Mouse (Mus musculus) MEL (cell line): ENCODE results near the gene Rab28. TPM values are rescaled to one million over a fixed set of nuclear protein-coding genes. Genes with fewer than 3 reads are reported as not detected.

Source experiments
- DNase-seq: peaks from one replicate; pipeline ENCODE4 v3.0.0; 2011; ENCODE audit warnings: low read depth, low spot score
- H3K27ac ChIP-seq: 2 replicates; pipeline ENCODE4 v1.5.1; 2012; ENCODE audit warnings: low read depth, mild to moderate bottlenecking, control low read depth, low read length, moderate library complexity; ENCODE audit not compliant: control insufficient read depth
- H3K27me3 ChIP-seq, 2 experiments: fragments of 150-350 bp in 1 of 2; sonication (generic) in 1 of 2; 2 replicates each; pipeline ENCODE4 v1.6.1; 2012; ENCODE audit warnings: low read length in 2 of 2, mild to moderate bottlenecking in 2 of 2, improper control_type of control experiment in 1 of 2, moderate library complexity in 1 of 2; ENCODE audit not compliant: insufficient read depth in 2 of 2, control insufficient read depth in 1 of 2
- H3K36me3 ChIP-seq, 2 experiments: 2 replicates each; pipeline ENCODE4 v1.6.1; 2012 to 2014; ENCODE audit warnings: low read length in 2 of 2, improper control_type of control experiment in 1 of 2, inconsistent platforms in 1 of 2, mild to moderate bottlenecking in 1 of 2; ENCODE audit not compliant: insufficient read depth in 2 of 2, control insufficient read depth in 1 of 2
- H3K4me1 ChIP-seq, 2 experiments: fragments of 150-350 bp in 1 of 2; sonication (generic) in 1 of 2; 2 replicates each; pipeline ENCODE4 v1.6.1; 2012; ENCODE audit warnings: low read length in 2 of 2, improper control_type of control experiment in 1 of 2, mild to moderate bottlenecking in 1 of 2; ENCODE audit not compliant: insufficient read depth in 2 of 2, control insufficient read depth in 1 of 2
- H3K4me3 ChIP-seq, 2 experiments: fragments of 150-350 bp in 1 of 2; sonication (generic) in 1 of 2; 2 replicates each; pipeline ENCODE4 v1.5.1; 2012; ENCODE audit warnings: low read depth in 2 of 2, low read length in 2 of 2, mild to moderate bottlenecking in 2 of 2, moderate library complexity in 2 of 2, control low read depth in 1 of 2, improper control_type of control experiment in 1 of 2; ENCODE audit not compliant: control insufficient read depth in 1 of 2, insufficient read depth in 1 of 2
- H3K79me2 ChIP-seq: 2 replicates; pipeline ENCODE4 v1.6.1; 2012; ENCODE audit warnings: mild to moderate bottlenecking, low read length, moderate library complexity; ENCODE audit not compliant: control insufficient read depth, poor library complexity, insufficient read depth
- H3K9ac ChIP-seq: 2 replicates; pipeline ENCODE4 v1.6.1; 2012; ENCODE audit warnings: low read depth, mild to moderate bottlenecking, control low read depth, low read length, moderate library complexity; ENCODE audit not compliant: control insufficient read depth, poor library complexity, severe bottlenecking
- H3K9me3 ChIP-seq: fragments of 150-350 bp; sonication (generic); replicated peaks from 2 replicates; pipeline ENCODE4 v1.6.1; 2012; ENCODE audit warnings: mild to moderate bottlenecking, low read length, improper control_type of control experiment, moderate library complexity; ENCODE audit not compliant: insufficient read depth
- BHLHE40 ChIP-seq: IDR thresholded peaks from 2 replicates; pipeline ENCODE4 v1.6.1; 2012; ENCODE audit warnings: low read depth, mild to moderate bottlenecking, inconsistent platforms, low read length, improper control_type of control experiment, borderline replicate concordance
- CHD1 ChIP-seq: IDR thresholded peaks from 2 replicates; pipeline ENCODE4 v1.6.1; 2012; ENCODE audit warnings: low read depth, mild to moderate bottlenecking, inconsistent platforms, low read length, improper control_type of control experiment
- CHD2 ChIP-seq: IDR thresholded peaks from 2 replicates; pipeline ENCODE4 v1.6.1; 2011; ENCODE audit warnings: low read length, improper control_type of control experiment
- CTCF ChIP-seq, 3 experiments: IDR thresholded peaks in 2 of 3; conservative IDR thresholded peaks in 1 of 3; 2 replicates each; pipeline ENCODE4 v1.5.1; 2011 to 2012; ENCODE audit warnings: low read length in 3 of 3, low read depth in 2 of 3, mild to moderate bottlenecking in 2 of 3, improper control_type of control experiment in 1 of 3, inconsistent platforms in 1 of 3, mixed read lengths in 1 of 3, moderate library complexity in 1 of 3; ENCODE audit not compliant: control insufficient read depth in 1 of 3, insufficient read depth in 1 of 3, poor library complexity in 1 of 3, severe bottlenecking in 1 of 3
- E2F4 ChIP-seq: IDR thresholded peaks from 2 replicates; pipeline ENCODE4 v1.6.1; 2011; ENCODE audit warnings: low read depth, low read length, improper control_type of control experiment, borderline replicate concordance
- ELF1 ChIP-seq: IDR thresholded peaks from 2 replicates; pipeline ENCODE4 v1.6.1; 2014; ENCODE audit warnings: low read depth, mild to moderate bottlenecking, inconsistent platforms, low read length, improper control_type of control experiment, moderate library complexity
- EP300 ChIP-seq, 2 experiments: IDR thresholded peaks; 2 replicates each; pipeline ENCODE4 v1.6.1; 2011; ENCODE audit warnings: improper control_type of control experiment in 2 of 2, low read length in 2 of 2, low read depth in 1 of 2, mild to moderate bottlenecking in 1 of 2
- ETS1 ChIP-seq: IDR thresholded peaks from 2 replicates; pipeline ENCODE4 v1.6.1; 2012; ENCODE audit warnings: low read depth, mild to moderate bottlenecking, inconsistent platforms, low read length, improper control_type of control experiment, moderate library complexity
- GATA1 ChIP-seq: IDR thresholded peaks from 2 replicates; pipeline ENCODE4 v1.6.1; 2011; ENCODE audit warnings: low read depth, low read length, improper control_type of control experiment
- JUND ChIP-seq: IDR thresholded peaks from 2 replicates; pipeline ENCODE4 v1.6.1; 2011; ENCODE audit warnings: low read depth, mild to moderate bottlenecking, improper control_type of control experiment, low read length
- MAFK ChIP-seq: IDR thresholded peaks from 2 replicates; pipeline ENCODE4 v1.6.1; 2011; ENCODE audit warnings: low read depth, mild to moderate bottlenecking, low read length, improper control_type of control experiment, borderline replicate concordance
- MAZ ChIP-seq: IDR thresholded peaks from 2 replicates; pipeline ENCODE4 v1.6.1; 2012; ENCODE audit warnings: low read depth, mild to moderate bottlenecking, inconsistent platforms, low read length, improper control_type of control experiment
- MEF2A ChIP-seq: IDR thresholded peaks from 2 replicates; pipeline ENCODE4 v1.6.1; 2014; ENCODE audit warnings: low read depth, mild to moderate bottlenecking, inconsistent platforms, low read length, improper control_type of control experiment; ENCODE audit not compliant: poor library complexity, insufficient replicate concordance, severe bottlenecking; ENCODE audit errors: extremely low read depth
- MYB ChIP-seq: IDR thresholded peaks from 2 replicates; pipeline ENCODE4 v1.6.1; 2011; ENCODE audit warnings: mild to moderate bottlenecking, low read depth, low read length, improper control_type of control experiment
- POLR2A ChIP-seq, 2 experiments: IDR thresholded peaks; 2 replicates each; pipeline ENCODE4 v1.6.1; 2011 to 2012; ENCODE audit warnings: low read length in 2 of 2, mild to moderate bottlenecking in 2 of 2, control low read depth in 1 of 2, improper control_type of control experiment in 1 of 2, low read depth in 1 of 2, moderate library complexity in 1 of 2; ENCODE audit not compliant: control insufficient read depth in 1 of 2, insufficient read depth in 1 of 2, poor library complexity in 1 of 2
- POLR2AphosphoS2 ChIP-seq: IDR thresholded peaks from 2 replicates; pipeline ENCODE4 v1.6.1; 2011; ENCODE audit warnings: low read length, improper control_type of control experiment
- POLR2AphosphoS5 ChIP-seq: IDR thresholded peaks from 2 replicates; pipeline ENCODE4 v1.6.1; 2012; ENCODE audit warnings: low read depth, borderline replicate concordance, mild to moderate bottlenecking, inconsistent platforms, low read length, moderate library complexity, mixed read lengths
- RAD21 ChIP-seq: IDR thresholded peaks from 2 replicates; pipeline ENCODE4 v1.6.1; 2011; ENCODE audit warnings: mild to moderate bottlenecking, low read depth, low read length, improper control_type of control experiment
- RCOR1 ChIP-seq: IDR thresholded peaks from 2 replicates; pipeline ENCODE4 v1.6.1; 2012; ENCODE audit warnings: low read depth, mild to moderate bottlenecking, inconsistent platforms, low read length, improper control_type of control experiment
- SMC3 ChIP-seq: IDR thresholded peaks from 2 replicates; pipeline ENCODE4 v1.6.1; 2011; ENCODE audit warnings: low read depth, low read length, improper control_type of control experiment
- TAL1 ChIP-seq: IDR thresholded peaks from 2 replicates; pipeline ENCODE4 v1.6.1; 2012; ENCODE audit warnings: mild to moderate bottlenecking, inconsistent platforms, low read length, moderate library complexity, mixed read lengths
- TBP ChIP-seq: IDR thresholded peaks from 2 replicates; pipeline ENCODE4 v1.8.0; 2011; ENCODE audit warnings: low read depth, low read length, improper control_type of control experiment
- TCF12 ChIP-seq: IDR thresholded peaks from 2 replicates; pipeline ENCODE4 v1.6.1; 2014; ENCODE audit warnings: low read depth, mild to moderate bottlenecking, inconsistent platforms, low read length, improper control_type of control experiment, moderate library complexity
- UBTF ChIP-seq: IDR thresholded peaks from 2 replicates; pipeline ENCODE4 v1.6.1; 2012; ENCODE audit warnings: low read depth, mild to moderate bottlenecking, inconsistent platforms, low read length, improper control_type of control experiment, moderate library complexity, borderline replicate concordance; ENCODE audit not compliant: insufficient read depth
- USF2 ChIP-seq, 2 experiments: IDR thresholded peaks; 2 replicates each; pipeline ENCODE4 v1.6.1; 2011 to 2012; ENCODE audit warnings: improper control_type of control experiment in 2 of 2, low read length in 2 of 2, borderline replicate concordance in 1 of 2, inconsistent platforms in 1 of 2, low read depth in 1 of 2, mild to moderate bottlenecking in 1 of 2; ENCODE audit not compliant: insufficient read depth in 1 of 2
- ZKSCAN1 ChIP-seq: IDR thresholded peaks from 2 replicates; pipeline ENCODE4 v1.6.1; 2012; ENCODE audit warnings: low read depth, mild to moderate bottlenecking, inconsistent platforms, low read length, improper control_type of control experiment, moderate library complexity
- ZNF384 ChIP-seq: IDR thresholded peaks from 2 replicates; pipeline ENCODE4 v1.6.1; 2012; ENCODE audit warnings: low read depth, mild to moderate bottlenecking, inconsistent platforms, low read length, improper control_type of control experiment
- polyA plus RNA-seq, 2 experiments: library from polyadenylated mRNA; stranded (reverse) in 1 of 2; unstranded in 1 of 2; fragments of >175 nt in 1 of 2; fragments of >200 nt in 1 of 2; gene quantifications; 2 replicates each; pipeline versions ENCODE4 v1.2.1 to v1.2.4; 2012; ENCODE audit warnings: low replicate concordance in 2 of 2, low read depth in 1 of 2; ENCODE audit not compliant: insufficient read length in 2 of 2, insufficient read depth in 1 of 2, missing spikeins in 1 of 2
- total RNA-seq: library from RNA; depleted of rRNA; stranded (reverse); fragments of 300-350 nt; gene quantifications from 2 replicates; pipeline ENCODE4 v1.2.3, GENCODE M21; 2012

The Rab28 gene
- total and polyA plus RNA-seq, 3 experiments: 66.5 to 66.7 TPM; not detected in 1

- TF ChIP-seq USF2 (IDR thresholded peaks at IDR 0.05; ENCODE audit: borderline replicate concordance in 1 of 2, insufficient read depth in 1 of 2, low read depth in 1 of 2, low read length in 2 of 2) (no peak), ETS1 (peak; percentile 57), CHD2 (no peak), POLR2A (IDR thresholded peaks at IDR 0.05; ENCODE audit: control insufficient read depth in 1 of 2, insufficient read depth in 1 of 2, low read depth in 1 of 2, low read length in 2 of 2, poor library complexity in 1 of 2) (no peak), BHLHE40 (no peak), ZKSCAN1 (no peak), RAD21 (no peak), EP300 (IDR thresholded peaks at IDR 0.05; ENCODE audit: low read depth in 1 of 2, low read length in 2 of 2) (no peak), CHD1 (no peak)
Observed at GRCm38 (mm10) chr5:41738817-41739216, 30.9 kb upstream of the Rab28 start (continued).

- no peak for DNase-seq
- Histone ChIP-seq H3K27me3 (no peaks in the 10 kb centered on the region), H3K4me3 (no peak overlapping the region), H3K36me3 (peaks cover 0 to 7% of the 10 kb centered on the region in 2 experiments; a peak in 2 of 4 replicates), H3K9me3 (no peaks in the 10 kb centered on the region), H3K79me2 (no peaks in the 10 kb centered on the region), H3K9ac (no peak overlapping the region), H3K27ac (no peak overlapping the region), H3K4me1 (peaks cover 3 to 4% of the 10 kb centered on the region in 2 experiments; a peak in 1 of 4 replicates)
- TF ChIP-seq POLR2AphosphoS2 (no peak), TAL1 (no peak), E2F4 (no peak), MAZ (no peak), ZNF384 (peak; percentile 49), MYB (no peak)
Observed at GRCm38 (mm10) chr5:41737039-41737438, 29.1 kb upstream of the Rab28 start.

GRCm38 (mm10) chr5:41727017-41727416 is 19.1 kb upstream of the Rab28 start:
- Histone ChIP-seq H3K79me2 (no peaks in the 10 kb centered on the region), H3K4me1 (peaks cover 4 to 6% of the 10 kb centered on the region in 2 experiments), H3K27ac (peak overlapping the region; percentile 74), H3K36me3 (peaks cover 0 to 13% of the 10 kb centered on the region in 2 experiments; a peak in 2 of 4 replicates), H3K9ac (no peak overlapping the region), H3K9me3 (no peaks in the 10 kb centered on the region), H3K27me3 (no peaks in the 10 kb centered on the region), H3K4me3 (no peak overlapping the region)
- peak; percentile 80 for DNase-seq
- TF ChIP-seq MYB: no peak
- peak; percentile 79 for TF ChIP-seq RCOR1
- TF ChIP-seq POLR2AphosphoS5: no peak
- no peak for TF ChIP-seq MAZ
- TF ChIP-seq CTCF (IDR thresholded peaks at IDR 0.05 in 2 of 3, conservative IDR thresholded peaks at IDR 0.05 in 1 of 3; ENCODE audit: control insufficient read depth in 1 of 3, insufficient read depth in 1 of 3, low read depth in 2 of 3, low read length in 3 of 3, poor library complexity in 1 of 3, severe bottlenecking in 1 of 3): no peak
- no peak for TF ChIP-seq JUND
- no peak for TF ChIP-seq E2F4
- peak; percentile 42; the same call in 1 of the 2 replicates for TF ChIP-seq BHLHE40
- peak; percentile 28; the same call in 1 of the 2 replicates for TF ChIP-seq ZNF384
- TF ChIP-seq USF2 (IDR thresholded peaks at IDR 0.05; ENCODE audit: borderline replicate concordance in 1 of 2, insufficient read depth in 1 of 2, low read depth in 1 of 2, low read length in 2 of 2): no peak
- no peak for TF ChIP-seq TBP
- TF ChIP-seq EP300 (IDR thresholded peaks at IDR 0.05; ENCODE audit: low read depth in 1 of 2, low read length in 2 of 2): peak; percentile 91 to 99
- no peak for TF ChIP-seq CHD1
- peak; percentile 53; the same call in 1 of the 2 replicates for TF ChIP-seq ELF1
- no peak for TF ChIP-seq MEF2A
- TF ChIP-seq MAFK: no peak
- peak; percentile 98 for TF ChIP-seq GATA1
- no peak for TF ChIP-seq SMC3
- peak; percentile 94 for TF ChIP-seq TCF12
- no peak for TF ChIP-seq UBTF
